Mouse (Mus musculus): ENCODE data around the gene Gm5169.
"Not testable (repeated sequence)": the region's sequence is repeated elsewhere in the genome, so short reads cannot be mapped to it uniquely, and the experiment has no call there.

DNA sequence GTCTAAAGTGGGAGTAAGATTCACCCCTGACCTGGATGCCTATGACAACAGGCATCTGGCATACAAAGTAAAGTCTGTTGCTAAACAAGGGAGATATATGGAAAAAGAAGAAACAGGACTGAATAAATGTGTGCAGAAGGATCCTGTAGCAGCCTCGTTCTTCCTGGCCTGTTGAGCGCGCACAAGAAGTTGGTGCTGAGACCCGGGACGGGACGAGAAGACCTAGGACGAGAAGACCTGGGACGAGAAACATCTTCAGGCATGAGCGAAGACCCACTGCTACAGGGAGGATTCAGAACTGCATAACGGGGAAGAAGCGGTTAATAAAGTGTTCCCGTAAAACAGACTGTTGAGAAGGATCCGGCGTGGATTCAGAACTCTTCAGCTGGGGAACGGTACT lies 46.2 kb upstream of the Gm5169 start:
- not testable (repeated sequence) for TF ChIP-seq CTCF (IDR thresholded peaks at IDR 0.05; ENCODE audit: low read depth); EP300 (optimal IDR thresholded peaks at IDR 0.05)
